Mouse (Mus musculus) adrenal gland, adult 2 months (tissue): ENCODE data around the gene Tmem126a. TPM values are rescaled to one million over a fixed set of nuclear protein-coding genes. Genes with fewer than 3 reads are reported as not detected.

Source experiments
- DNase-seq: peaks from one replicate; pipeline ENCODE4 v3.0.0; 2021
- long read RNA-seq: library from polyadenylated mRNA; stranded (forward); transcript quantifications from one replicate; pipeline ENCODE4 v2.0.0, GENCODE M21; 2021
- polyA plus RNA-seq: library from polyadenylated mRNA; depleted of rRNA; stranded (reverse); fragments of >200 nt; gene quantifications from 2 replicates; pipeline ENCODE4 v1.2.3, GENCODE M21; 2012; rRNA removed
- total RNA-seq, 2 experiments: library from RNA; stranded (reverse); gene quantifications; 2 replicates each; pipeline ENCODE4 v1.2.3; 2021

Gene Tmem126a
- 10 to 100 TPM; 56.6 to 73.4 TPM for total RNA-seq
- polyA plus RNA-seq: 5.4 and 7.0 TPM in 2 replicates
- long read RNA-seq, transcript Tmem126a-202 (5 exons, 756 nt): minor isoform, 5 of 40 reads
- long read RNA-seq, transcript Tmem126a-201 (5 exons, 799 nt): major isoform, 28 of 40 reads
- long read RNA-seq, partial matches to known transcripts: 2 of 40 reads
- long read RNA-seq, other reads (novel, unspliced or antisense): 3 of 40 reads

DNA sequence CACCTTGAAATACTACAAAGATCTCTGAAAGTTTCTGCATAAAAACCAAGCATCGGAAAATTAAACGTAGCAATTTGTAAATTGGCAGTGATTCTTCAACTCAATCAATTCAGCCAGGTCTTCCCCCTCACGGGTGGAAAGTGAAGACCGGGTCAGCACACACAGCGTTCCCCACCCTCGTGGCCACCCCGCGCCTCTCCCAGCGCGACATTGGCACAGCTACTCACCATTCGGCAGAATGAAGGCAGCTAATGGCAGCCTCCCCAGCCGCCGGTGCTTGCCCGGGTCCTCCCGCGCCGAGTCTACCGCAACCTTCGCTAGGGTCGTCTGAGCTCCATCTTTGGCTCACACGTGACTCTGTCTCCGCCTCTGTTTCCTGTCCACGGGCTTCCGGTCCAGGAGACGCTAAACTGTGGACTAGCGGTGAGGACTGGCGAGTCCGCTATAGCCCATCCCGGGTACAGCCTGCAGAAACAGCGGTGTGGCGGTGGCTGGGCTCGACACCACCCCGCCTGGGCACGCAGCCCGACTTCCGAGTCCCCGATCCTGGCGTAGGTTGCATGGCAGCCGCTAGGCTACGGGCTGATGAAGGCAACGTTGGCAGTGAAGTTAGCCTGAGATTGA lies at the start of gene Tmem126a:
Tmem126a (minus strand) TSS at position 385 of the 624 bp plus-strand sequence.
- peak; percentile 93 for DNase-seq

DNA sequence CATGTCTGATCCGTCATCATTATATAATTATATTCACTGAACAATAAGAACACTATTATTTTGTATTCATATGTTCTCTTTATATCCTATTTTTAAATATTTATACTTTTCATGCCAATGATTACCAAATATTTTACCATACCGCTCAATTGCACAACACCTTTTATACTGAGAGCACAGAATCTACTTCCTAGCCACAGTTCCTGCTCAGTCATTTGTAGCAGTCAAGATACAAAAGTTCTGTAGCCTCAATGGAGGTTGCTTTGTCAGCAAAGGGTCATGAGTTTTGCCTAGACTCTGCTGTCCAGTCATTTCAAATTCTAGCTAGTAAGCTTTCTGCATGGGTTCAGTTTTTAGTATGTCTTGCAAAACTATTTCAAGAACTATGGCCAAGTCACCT lies 25.6 kb upstream of the Tmem126a start:
- DNase-seq: no peak

GRCm38 (mm10) chr7:90476313-90477245 lies 19.6 kb upstream of the Tmem126a start, which contains the start of gene Dlg2:
Gene Dlg2, plus strand, starts transcription at chr7:90476672.
- no peak for DNase-seq

- peak; percentile 100 for DNase-seq
Observed at GRCm38 (mm10) chr7:90475793-90476312, 18.8 kb upstream of the Tmem126a start, which contains the start of gene Tmem126b. Gene Tmem126b, minus strand, starts transcription at chr7:90476001.

DNA sequence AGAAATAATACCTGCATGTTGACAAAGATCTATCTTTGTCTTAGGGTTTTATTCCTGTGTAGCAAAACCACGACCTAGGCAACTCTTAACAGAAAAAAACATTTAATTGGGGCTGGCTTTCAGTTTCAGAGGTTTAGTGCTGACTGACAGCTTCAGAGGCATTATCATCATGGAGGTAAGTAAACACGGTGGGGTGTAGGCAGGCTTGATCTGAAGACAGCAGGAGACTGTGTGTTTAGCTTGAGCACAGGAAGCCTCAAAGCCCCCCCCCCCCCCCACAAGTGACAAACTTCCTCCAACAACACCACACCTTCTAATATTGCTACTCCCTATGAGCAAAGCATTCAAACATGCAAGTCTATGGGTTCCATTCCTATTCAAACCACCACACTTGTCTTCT lies 16.5 kb upstream of the Tmem126a start:
- no peak for DNase-seq

DNA sequence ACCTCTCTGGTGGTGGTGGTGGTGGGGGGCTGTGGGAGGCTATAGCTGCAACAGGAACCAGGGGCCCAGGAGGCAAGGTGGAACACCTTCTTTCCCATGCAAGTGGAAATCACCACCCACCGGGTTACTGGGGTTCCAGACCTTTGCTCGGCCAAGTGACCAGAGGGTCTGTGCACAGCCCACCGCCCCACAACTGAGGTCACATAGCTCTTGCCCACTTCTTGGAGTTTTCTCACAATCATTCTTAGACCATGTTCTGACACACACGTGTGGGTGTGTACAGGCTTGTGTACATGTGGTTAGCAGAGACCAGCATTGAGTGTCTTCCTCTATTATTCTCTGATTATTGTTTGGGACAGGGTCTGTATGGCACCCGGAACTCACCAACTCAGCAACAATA lies 4.4 kb upstream of the Tmem126a start:
- no peak for DNase-seq

DNA sequence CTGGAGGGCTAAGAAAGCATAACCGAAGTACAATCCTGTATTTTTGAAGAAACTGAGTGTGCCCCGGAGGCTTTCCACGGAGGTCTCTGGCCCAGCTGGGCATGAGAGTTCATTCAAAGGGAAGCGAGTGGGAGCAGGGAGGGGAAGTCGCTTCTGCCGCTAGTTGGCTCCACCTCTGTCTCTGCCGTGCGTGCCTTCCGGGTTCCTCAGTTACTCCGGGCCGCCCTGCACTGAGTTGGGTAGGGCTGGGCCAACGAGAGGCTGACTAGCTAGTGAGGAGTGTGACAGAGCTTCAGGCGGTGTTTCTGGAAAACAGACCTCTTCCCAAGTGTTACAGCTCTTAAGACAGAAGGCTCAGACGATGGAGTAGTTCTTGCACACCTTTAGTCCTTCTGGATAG lies 3.9 kb upstream of the Tmem126a start:
- DNase-seq: peak; percentile 44

GRCm38 (mm10) chr7:90460330-90460729 lies 3.3 kb upstream of the Tmem126a start:
- DNase-seq: no peak

- no peak for DNase-seq
Observed at GRCm38 (mm10) chr7:90457517-90457916, 488 bp upstream of the Tmem126a start.

GRCm38 (mm10) chr7:90456149-90456844 lies 732 bp downstream of the Tmem126a start:
- no peak for DNase-seq

DNA sequence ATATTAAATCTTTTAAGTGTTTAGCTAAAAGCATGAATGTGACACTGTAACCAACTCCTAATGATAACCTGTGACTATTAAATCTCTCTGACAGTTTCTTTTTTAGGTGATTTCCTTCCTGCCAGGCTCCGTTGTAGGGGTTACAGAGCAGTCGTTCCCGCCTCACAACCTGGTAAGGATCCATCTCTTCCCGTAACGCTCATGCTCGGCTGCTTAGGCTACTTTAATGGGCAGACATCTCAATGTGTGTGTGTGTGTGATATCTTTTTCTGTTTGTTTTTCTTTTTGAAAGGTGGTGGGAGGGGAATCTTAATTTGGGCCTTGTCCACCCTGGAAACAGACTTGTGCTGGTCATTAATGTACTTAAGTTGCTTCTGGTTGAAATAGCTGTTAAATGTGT lies 12.8 kb downstream of the Tmem126a start:
- peak; percentile 33 for DNase-seq

DNA sequence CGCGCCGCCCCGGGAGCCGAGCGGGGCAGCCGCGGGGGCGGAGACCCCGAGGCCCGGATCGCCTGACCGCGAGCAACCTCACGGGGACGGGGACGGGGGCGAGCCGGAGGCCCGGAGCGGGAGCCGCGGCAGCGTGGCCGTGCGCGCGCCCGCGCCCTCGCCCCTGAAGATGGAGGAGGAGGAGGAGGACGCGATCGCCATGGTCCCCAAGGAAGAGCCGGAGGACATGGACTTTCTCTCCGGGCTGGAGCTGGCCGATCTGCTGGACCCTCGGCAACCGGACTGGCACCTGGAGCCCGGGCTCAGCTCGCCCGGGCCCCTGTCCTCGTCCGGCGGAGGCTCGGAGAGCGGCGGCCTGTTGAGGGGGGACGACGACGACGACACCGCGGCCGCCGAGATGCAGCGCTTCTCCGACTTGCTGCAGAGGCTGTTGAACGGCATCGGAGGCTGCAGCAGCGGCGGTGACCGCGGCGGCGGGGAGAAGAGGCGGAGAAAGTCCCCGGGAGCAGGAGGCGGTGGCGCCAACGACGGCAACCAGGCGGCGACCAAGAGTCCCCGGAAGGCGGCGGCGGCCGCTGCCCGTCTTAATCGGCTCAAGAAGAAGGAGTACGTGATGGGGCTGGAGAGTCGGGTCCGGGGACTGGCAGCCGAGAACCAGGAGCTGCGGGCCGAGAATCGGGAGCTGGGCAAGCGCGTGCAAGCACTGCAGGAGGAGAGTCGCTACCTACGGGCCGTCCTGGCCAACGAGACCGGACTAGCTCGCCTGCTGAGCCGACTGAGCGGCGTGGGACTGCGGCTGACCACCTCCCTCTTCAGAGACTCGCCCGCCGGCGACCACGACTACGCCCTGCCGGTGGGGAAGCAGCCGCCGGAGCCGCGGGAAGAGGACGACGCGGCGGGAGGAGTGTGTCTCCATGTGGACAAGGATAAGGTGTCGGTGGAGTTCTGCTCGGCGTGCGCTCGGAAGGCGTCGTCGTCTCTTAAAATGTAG lies 13.6 kb downstream of the Tmem126a start:
- DNase-seq: peak; percentile 85

- peak; percentile 97 for DNase-seq
Observed at GRCm38 (mm10) chr7:90442518-90443080, 14.4 kb downstream of the Tmem126a start, which contains the start of gene Crebzf. Gene Crebzf, plus strand, starts transcription at chr7:90442729.

- no peak for DNase-seq
Observed at GRCm38 (mm10) chr7:90442070-90442469, 15.0 kb downstream of the Tmem126a start.

GRCm38 (mm10) chr7:90440044-90440443 lies 17.0 kb downstream of the Tmem126a start:
- no peak for DNase-seq

- no peak for DNase-seq
Observed at GRCm38 (mm10) chr7:90432221-90432620, 24.8 kb downstream of the Tmem126a start.

DNA sequence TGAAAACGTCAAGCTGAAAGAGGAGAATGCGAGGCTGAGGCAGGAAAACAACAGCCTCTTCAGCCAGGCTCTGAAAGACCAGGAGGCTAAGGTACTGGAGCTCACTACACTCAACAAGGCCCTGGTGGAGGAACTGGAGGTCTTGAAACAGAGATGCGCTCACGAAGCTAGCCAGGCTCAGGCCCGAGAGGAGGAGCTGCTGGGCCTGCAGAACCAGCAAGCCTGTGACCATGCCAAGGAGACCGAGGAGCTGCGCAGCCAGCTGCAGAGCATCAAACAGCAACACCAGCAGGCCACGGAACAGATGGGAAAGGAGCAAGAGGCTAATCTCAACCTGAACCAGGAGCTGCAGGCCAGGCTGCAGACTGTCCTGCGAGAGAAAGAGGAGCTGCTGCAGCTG lies 30.0 kb downstream of the Tmem126a start:
- DNase-seq: no peak

- DNase-seq: peak; percentile 88
Observed at GRCm38 (mm10) chr7:90426020-90427001, 30.7 kb downstream of the Tmem126a start, which contains the start of gene Ccdc89. Gene Ccdc89, plus strand, starts transcription at chr7:90426577.

DNA sequence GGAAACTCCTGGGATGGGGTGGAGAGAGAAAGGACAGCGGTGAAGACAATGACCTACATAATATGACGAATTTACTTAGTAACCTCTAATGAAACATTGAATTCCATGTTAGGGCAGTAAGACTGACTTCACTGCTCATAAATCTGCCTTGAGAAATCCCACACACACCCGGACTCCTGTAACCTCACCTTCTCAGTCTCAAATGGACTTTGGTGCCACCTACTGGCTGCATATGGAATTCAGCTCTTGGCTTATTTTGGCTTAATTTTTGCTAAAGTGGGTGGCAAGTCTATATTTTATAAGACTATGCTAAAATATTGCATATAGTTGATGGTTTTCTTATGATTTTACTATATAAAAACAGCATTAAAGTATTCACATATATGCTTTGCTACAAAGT lies 47.1 kb downstream of the Tmem126a start:
- peak; percentile 71 for DNase-seq
